Mouse (Mus musculus): ENCODE results near the gene Tut7. TPM values are rescaled to one million over a fixed set of nuclear protein-coding genes. Genes with fewer than 3 reads are reported as not detected.
A peak's percentile ranks its signal among the peaks of the same experiment; 100 is the strongest.
"Not testable (repeated sequence)": the region's sequence is repeated elsewhere in the genome, so short reads cannot be mapped to it uniquely, and the experiment has no call there.

Gene Tut7
- polyA plus RNA-seq, 1 experiment from 2014 or later = 35.0 TPM

GRCm38 (mm10) chr13:59798306-59798705 is 24.6 kb downstream of the Tut7 start:
- WGBS = 96% methylated on average over 1 of the region's 1 CpGs
- Histone ChIP-seq H3K4me2 (ENCODE audit: low read length) (no peak overlapping the region), H3K9ac (ENCODE audit: low read length) (no peak overlapping the region), H3K36me3 (ENCODE audit: control insufficient read depth, insufficient read depth, low read length) (peaks cover 99% of the 10 kb centered on the region), H3K4me1 (ENCODE audit: control insufficient read depth in 2 of 2, insufficient read depth in 2 of 2, low read length in 2 of 2) (no peaks in the 10 kb centered on the region), H3K27me3 (ENCODE audit: control insufficient read depth, insufficient read depth, low read length) (no peaks in the 10 kb centered on the region), H3K9me3 (ENCODE audit: control insufficient read depth, low read length) (no peaks in the 10 kb centered on the region), H3K27ac (replicated peaks in 1 of 2; ENCODE audit: control insufficient read depth in 1 of 2, insufficient read depth in 1 of 2, low read depth in 2 of 2, low read length in 2 of 2) (no peak overlapping the region), H3K4me3 (ENCODE audit: control insufficient read depth in 1 of 2, insufficient read depth in 1 of 2, low read depth in 1 of 2, low read length in 2 of 2) (no peak overlapping the region)
- ATAC-seq (ENCODE audit: insufficient number of reproducible peaks, insufficient read depth, low FRiP score, low read depth) = no peak

DNA sequence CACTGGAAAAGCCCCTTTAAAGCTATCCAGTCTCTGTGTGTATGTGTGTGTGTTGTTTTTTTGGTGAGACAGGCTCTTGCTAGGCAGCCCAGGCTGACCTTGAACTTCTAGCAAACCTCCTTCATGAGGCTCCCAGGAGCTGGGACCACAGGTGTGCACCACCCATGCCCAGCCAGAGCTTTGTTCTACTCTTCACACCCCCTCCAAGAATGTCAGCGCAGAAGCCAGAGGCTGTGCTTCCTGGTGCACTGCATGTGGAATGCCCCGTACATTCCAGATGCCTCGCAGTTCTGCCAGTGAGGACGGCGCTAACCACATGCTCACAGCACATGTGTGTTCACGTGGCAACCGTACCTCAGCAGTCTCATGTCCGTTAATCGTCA is 26.5 kb downstream of the Tut7 start:
- Histone ChIP-seq H3K9ac (ENCODE audit: low read length) (no peak overlapping the region), H3K27me3 (ENCODE audit: control insufficient read depth, insufficient read depth, low read length) (no peaks in the 10 kb centered on the region), H3K9me3 (ENCODE audit: control insufficient read depth, low read length) (no peaks in the 10 kb centered on the region), H3K36me3 (ENCODE audit: control insufficient read depth, insufficient read depth, low read length) (peaks cover 99% of the 10 kb centered on the region), H3K4me2 (ENCODE audit: low read length) (no peak overlapping the region), H3K27ac (replicated peaks in 1 of 2; ENCODE audit: control insufficient read depth in 1 of 2, insufficient read depth in 1 of 2, low read depth in 2 of 2, low read length in 2 of 2) (no peak overlapping the region), H3K4me3 (ENCODE audit: control insufficient read depth in 1 of 2, insufficient read depth in 1 of 2, low read depth in 1 of 2, low read length in 2 of 2) (no peak overlapping the region), H3K4me1 (ENCODE audit: control insufficient read depth in 2 of 2, insufficient read depth in 2 of 2, low read length in 2 of 2) (no peaks in the 10 kb centered on the region)
- 82% methylated on average over 9 of the region's 9 CpGs for WGBS
- 0 out of 2 replicates have a peak, but pooled peaks have one; percentile 13 for ATAC-seq (ENCODE audit: insufficient number of reproducible peaks, insufficient read depth, low FRiP score, low read depth)

GRCm38 (mm10) chr13:59795807-59796465 is 27.0 kb downstream of the Tut7 start:
- Histone ChIP-seq H3K9ac (ENCODE audit: low read length) (no peak overlapping the region), H3K27me3 (ENCODE audit: control insufficient read depth, insufficient read depth, low read length) (no peaks in the 10 kb centered on the region), H3K27ac (replicated peaks in 1 of 2; ENCODE audit: control insufficient read depth in 1 of 2, insufficient read depth in 1 of 2, low read depth in 2 of 2, low read length in 2 of 2) (no peak overlapping the region), H3K4me3 (ENCODE audit: control insufficient read depth in 1 of 2, insufficient read depth in 1 of 2, low read depth in 1 of 2, low read length in 2 of 2) (no peak overlapping the region), H3K9me3 (ENCODE audit: control insufficient read depth, low read length) (no peaks in the 10 kb centered on the region), H3K36me3 (ENCODE audit: control insufficient read depth, insufficient read depth, low read length) (peaks cover 99% of the 10 kb centered on the region), H3K4me1 (ENCODE audit: control insufficient read depth in 2 of 2, insufficient read depth in 2 of 2, low read length in 2 of 2) (no peaks in the 10 kb centered on the region), H3K4me2 (ENCODE audit: low read length) (no peak overlapping the region)
- WGBS = 94% methylated on average over 6 of the region's 6 CpGs
- 0 out of 2 replicates have a peak, but pooled peaks have one; percentile 6 for ATAC-seq (ENCODE audit: insufficient number of reproducible peaks, insufficient read depth, low FRiP score, low read depth)

DNA sequence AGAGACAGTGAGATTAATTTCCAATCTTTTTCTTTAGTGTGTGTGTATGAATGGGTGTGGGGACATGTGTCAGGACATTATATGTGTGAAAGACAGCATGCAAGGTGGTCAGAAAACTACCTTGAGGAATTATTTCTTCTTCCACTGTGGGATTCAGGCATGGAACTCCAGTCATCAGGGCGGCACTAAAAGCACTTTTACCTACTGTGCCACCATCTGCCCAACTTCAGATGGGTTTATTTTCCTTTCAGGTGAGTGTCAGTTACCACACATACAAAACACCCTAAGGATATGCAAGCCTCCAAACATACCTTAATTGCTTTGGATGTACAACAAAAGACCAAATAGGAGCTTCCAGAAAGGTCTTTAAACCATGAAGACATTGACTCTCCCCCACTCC is 28.2 kb downstream of the Tut7 start:
- ATAC-seq (ENCODE audit: insufficient number of reproducible peaks, insufficient read depth, low FRiP score, low read depth) = no peak
- Histone ChIP-seq H3K4me1 (ENCODE audit: control insufficient read depth in 2 of 2, insufficient read depth in 2 of 2, low read length in 2 of 2) (no peaks in the 10 kb centered on the region), H3K36me3 (ENCODE audit: control insufficient read depth, insufficient read depth, low read length) (peaks cover 99% of the 10 kb centered on the region), H3K9me3 (ENCODE audit: control insufficient read depth, low read length) (no peaks in the 10 kb centered on the region), H3K27ac (replicated peaks in 1 of 2; ENCODE audit: control insufficient read depth in 1 of 2, insufficient read depth in 1 of 2, low read depth in 2 of 2, low read length in 2 of 2) (no peak overlapping the region), H3K27me3 (ENCODE audit: control insufficient read depth, insufficient read depth, low read length) (no peaks in the 10 kb centered on the region), H3K4me3 (ENCODE audit: control insufficient read depth in 1 of 2, insufficient read depth in 1 of 2, low read depth in 1 of 2, low read length in 2 of 2) (no peak overlapping the region), H3K9ac (ENCODE audit: low read length) (no peak overlapping the region), H3K4me2 (ENCODE audit: low read length) (no peak overlapping the region)
- 83% methylated on average over 1 of the region's 1 CpGs for WGBS

DNA sequence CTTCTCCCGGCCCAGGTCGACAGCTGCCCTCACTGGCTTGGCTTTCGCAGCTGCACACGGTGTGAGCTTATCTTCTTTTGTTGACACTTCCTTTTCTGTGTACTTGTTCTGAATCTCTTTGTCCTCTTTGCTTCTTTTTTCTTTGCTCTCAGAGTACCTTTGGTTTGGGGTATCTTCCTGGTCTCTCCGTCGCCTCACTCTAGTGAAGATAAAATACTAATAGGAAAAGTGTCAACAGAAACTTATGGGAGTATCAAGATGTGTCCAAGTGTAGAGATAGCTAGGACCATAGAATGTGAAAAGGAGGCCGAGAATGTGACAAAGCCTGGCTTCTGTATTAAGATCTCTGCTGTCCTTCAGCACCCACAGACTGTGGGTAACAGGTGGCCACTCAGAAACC is 40.8 kb downstream of the Tut7 start, which contains the start of gene Gm49354:
Gene Gm49354, minus strand, starts transcription at position 101 of the 400 bp plus-strand sequence.
- Histone ChIP-seq H3K9ac (ENCODE audit: low read length) (no peak within 1 kb of the TSS), H3K36me3 (ENCODE audit: control insufficient read depth, insufficient read depth, low read length) (peaks cover 98% of the 10 kb centered on the region), H3K4me3 (ENCODE audit: control insufficient read depth in 1 of 2, insufficient read depth in 1 of 2, low read depth in 1 of 2, low read length in 2 of 2) (no peak within 1 kb of the TSS), H3K4me2 (ENCODE audit: low read length) (no peak within 1 kb of the TSS), H3K27ac (replicated peaks in 1 of 2; ENCODE audit: control insufficient read depth in 1 of 2, insufficient read depth in 1 of 2, low read depth in 2 of 2, low read length in 2 of 2) (no peak within 1 kb of the TSS), H3K9me3 (ENCODE audit: control insufficient read depth, low read length) (no peaks in the 10 kb centered on the region), H3K27me3 (ENCODE audit: control insufficient read depth, insufficient read depth, low read length) (no peaks in the 10 kb centered on the region), H3K4me1 (ENCODE audit: control insufficient read depth in 2 of 2, insufficient read depth in 2 of 2, low read length in 2 of 2) (no peaks in the 10 kb centered on the region)
- 81% methylated on average over 7 of the region's 7 CpGs for WGBS
- ATAC-seq (ENCODE audit: insufficient number of reproducible peaks, insufficient read depth, low FRiP score, low read depth) = no peak

- H3K27me3 ChIP-seq (ENCODE audit: control insufficient read depth, insufficient read depth, low read length); H3K27ac ChIP-seq (replicated peaks in 1 of 2; ENCODE audit: control insufficient read depth in 1 of 2, insufficient read depth in 1 of 2, low read depth in 2 of 2, low read length in 2 of 2); H3K9me3 ChIP-seq (ENCODE audit: control insufficient read depth, low read length); H3K4me2 ChIP-seq (ENCODE audit: low read length); H3K4me1 ChIP-seq (ENCODE audit: control insufficient read depth in 2 of 2, insufficient read depth in 2 of 2, low read length in 2 of 2); H3K4me3 ChIP-seq (ENCODE audit: control insufficient read depth in 1 of 2, insufficient read depth in 1 of 2, low read depth in 1 of 2, low read length in 2 of 2); ATAC-seq (ENCODE audit: insufficient number of reproducible peaks, insufficient read depth, low FRiP score, low read depth); H3K9ac ChIP-seq (ENCODE audit: low read length): not testable (repeated sequence)
- H3K36me3 ChIP-seq (ENCODE audit: control insufficient read depth, insufficient read depth, low read length) = peaks cover 97% of the 10 kb centered on the region
- 95% methylated on average over 1 of the region's 1 CpGs for WGBS
Observed at GRCm38 (mm10) chr13:59779744-59780264, 43.1 kb downstream of the Tut7 start.

DNA sequence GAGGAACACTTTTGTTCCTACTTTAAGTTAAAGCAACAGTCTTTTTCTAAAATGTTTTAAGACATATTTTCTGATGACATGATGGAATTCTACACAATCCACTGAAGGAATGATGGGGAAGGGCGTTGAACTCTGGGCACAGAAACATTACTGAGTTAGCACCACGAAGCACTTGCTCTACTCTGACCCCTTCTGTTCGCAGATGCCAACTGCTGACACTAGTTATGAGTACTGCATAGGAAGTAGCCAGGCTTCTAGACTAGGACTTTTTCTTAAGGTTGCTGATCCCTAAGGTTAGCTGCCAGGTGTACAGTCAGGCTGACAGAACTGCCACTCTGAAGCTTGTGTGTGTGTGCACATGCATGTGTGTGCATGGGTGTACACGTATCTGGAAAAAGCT is 43.7 kb downstream of the Tut7 start:
- 83% methylated on average over 4 of the region's 4 CpGs for WGBS
- no peaks in the 10 kb centered on the region for H3K9me3 ChIP-seq (ENCODE audit: control insufficient read depth, low read length)
- no peak overlapping the region for H3K27ac ChIP-seq (replicated peaks in 1 of 2; ENCODE audit: control insufficient read depth in 1 of 2, insufficient read depth in 1 of 2, low read depth in 2 of 2, low read length in 2 of 2)
- peaks cover 3% of the 10 kb centered on the region in 2 experiments for H3K4me1 ChIP-seq (ENCODE audit: control insufficient read depth in 2 of 2, insufficient read depth in 2 of 2, low read length in 2 of 2)
- ATAC-seq (ENCODE audit: insufficient number of reproducible peaks, insufficient read depth, low FRiP score, low read depth) = no peak
- H3K4me3 ChIP-seq (ENCODE audit: control insufficient read depth in 1 of 2, insufficient read depth in 1 of 2, low read depth in 1 of 2, low read length in 2 of 2) = no peak overlapping the region
- H3K27me3 ChIP-seq (ENCODE audit: control insufficient read depth, insufficient read depth, low read length) = no peaks in the 10 kb centered on the region
- H3K9ac ChIP-seq (ENCODE audit: low read length) = no peak overlapping the region
- H3K4me2 ChIP-seq (ENCODE audit: low read length) = no peak overlapping the region
- peaks cover 95% of the 10 kb centered on the region for H3K36me3 ChIP-seq (ENCODE audit: control insufficient read depth, insufficient read depth, low read length)

DNA sequence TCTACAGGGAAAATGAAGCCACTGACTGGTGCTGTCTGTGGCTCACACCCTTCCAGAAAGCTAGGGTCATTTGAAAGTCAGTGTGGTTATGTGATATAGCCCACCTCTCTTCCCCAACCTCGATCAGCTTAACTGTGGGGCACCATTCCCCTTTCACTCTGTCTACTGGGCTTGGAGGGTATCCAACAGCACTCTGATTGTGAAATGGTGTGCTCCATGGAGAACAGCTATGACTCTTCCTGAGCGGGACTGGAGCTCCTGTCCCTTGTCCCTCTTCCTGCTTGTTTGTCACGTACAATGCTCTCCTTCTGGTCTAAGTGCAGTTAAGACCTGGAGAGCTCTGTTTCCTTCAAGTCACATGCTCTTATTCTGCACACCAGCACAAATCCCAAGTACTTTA is 47.8 kb downstream of the Tut7 start:
- 42% methylated on average over 3 of the region's 3 CpGs for WGBS
- H3K4me2 ChIP-seq (ENCODE audit: low read length) = 0 out of 2 replicates have a peak overlapping the region, but pooled peaks have one; percentile 1
- no peak overlapping the region for H3K9ac ChIP-seq (ENCODE audit: low read length)
- peaks cover 10 to 14% of the 10 kb centered on the region in 2 experiments for H3K4me1 ChIP-seq (ENCODE audit: control insufficient read depth in 2 of 2, insufficient read depth in 2 of 2, low read length in 2 of 2)
- H3K27me3 ChIP-seq (ENCODE audit: control insufficient read depth, insufficient read depth, low read length) = no peaks in the 10 kb centered on the region
- peaks cover 78% of the 10 kb centered on the region for H3K36me3 ChIP-seq (ENCODE audit: control insufficient read depth, insufficient read depth, low read length)
- no peak for ATAC-seq (ENCODE audit: insufficient number of reproducible peaks, insufficient read depth, low FRiP score, low read depth)
- no peak overlapping the region for H3K4me3 ChIP-seq (ENCODE audit: control insufficient read depth in 1 of 2, insufficient read depth in 1 of 2, low read depth in 1 of 2, low read length in 2 of 2)
- H3K27ac ChIP-seq (replicated peaks in 1 of 2; ENCODE audit: control insufficient read depth in 1 of 2, insufficient read depth in 1 of 2, low read depth in 2 of 2, low read length in 2 of 2) = peak overlapping the region; percentile 64 to 77
- H3K9me3 ChIP-seq (ENCODE audit: control insufficient read depth, low read length) = no peaks in the 10 kb centered on the region
